Mouse (Mus musculus) mouse embryonic stem cell (cell line): ENCODE measurements around the gene Camsap2.

ENCODE experiments used
- in situ Hi-C, 2 experiments: fragments of 300-500 bp; cut with MboI; formaldehyde crosslinking; loops; 1 replicate in 1 of 2; 3 replicates in 1 of 2; pipeline ENCODE4 v1.14.3; 2019 to 2020; ENCODE audit warnings: low sequenced_read_pairs in 2 of 2, low pct_unique_long_range_greater_than_20kb in 1 of 2, mixed read lengths in 1 of 2; ENCODE audit not compliant: unreplicated experiment in 1 of 2

The Camsap2 gene

GRCm38 (mm10) chr1:136268224-136268623, 77.7 kb downstream of the Camsap2 start:
- in situ Hi-C loops, result no loop called here

DNA sequence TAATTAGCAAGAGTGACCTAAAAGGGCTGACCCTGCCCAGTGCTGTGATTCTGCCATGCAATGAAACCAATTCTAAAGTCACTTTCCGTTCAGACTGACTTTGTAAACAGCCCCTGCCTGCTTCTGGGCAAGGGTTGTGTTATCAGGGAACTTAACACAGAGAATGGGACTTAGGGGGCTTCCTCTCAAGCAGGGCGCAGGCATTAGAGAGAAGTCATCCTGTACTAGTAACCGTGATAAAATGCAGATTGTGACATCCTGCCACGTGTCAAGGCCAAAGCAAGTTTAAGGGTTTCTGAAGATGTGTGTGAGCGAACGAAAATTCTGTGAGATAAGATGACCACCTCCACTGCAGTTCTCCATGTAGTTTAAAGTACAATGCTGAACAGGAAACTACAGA, 79.8 kb downstream of the Camsap2 start:
- in situ Hi-C loops, result no loop called here

DNA sequence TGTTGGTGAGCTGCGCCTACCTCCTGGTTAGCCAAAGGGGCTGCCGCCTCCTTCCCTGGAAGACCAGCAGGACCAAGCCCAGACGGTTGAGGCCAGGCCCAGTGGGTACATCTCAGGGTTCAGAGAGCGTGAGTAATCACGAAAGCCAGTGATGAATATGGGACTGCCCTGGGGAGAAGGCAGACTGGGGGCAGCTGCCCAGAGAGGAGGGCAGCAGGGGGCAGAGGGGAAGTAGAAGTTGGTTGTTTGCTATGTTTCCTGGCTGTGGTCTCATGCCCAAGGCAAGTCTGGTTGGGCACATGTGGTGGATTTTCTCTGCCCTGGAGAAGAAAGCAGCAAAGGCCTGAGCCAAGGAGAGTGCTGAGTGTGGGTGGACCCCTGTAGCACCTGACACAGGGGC, 82.5 kb downstream of the Camsap2 start:
- in situ Hi-C loops, result no loop called here

GRCm38 (mm10) chr1:136260635-136261238, 85.2 kb downstream of the Camsap2 start, which contains the start of gene Gpr25:
Gpr25 (minus strand) TSS chr1:136260873.
- in situ Hi-C loops, result no loop called here

DNA sequence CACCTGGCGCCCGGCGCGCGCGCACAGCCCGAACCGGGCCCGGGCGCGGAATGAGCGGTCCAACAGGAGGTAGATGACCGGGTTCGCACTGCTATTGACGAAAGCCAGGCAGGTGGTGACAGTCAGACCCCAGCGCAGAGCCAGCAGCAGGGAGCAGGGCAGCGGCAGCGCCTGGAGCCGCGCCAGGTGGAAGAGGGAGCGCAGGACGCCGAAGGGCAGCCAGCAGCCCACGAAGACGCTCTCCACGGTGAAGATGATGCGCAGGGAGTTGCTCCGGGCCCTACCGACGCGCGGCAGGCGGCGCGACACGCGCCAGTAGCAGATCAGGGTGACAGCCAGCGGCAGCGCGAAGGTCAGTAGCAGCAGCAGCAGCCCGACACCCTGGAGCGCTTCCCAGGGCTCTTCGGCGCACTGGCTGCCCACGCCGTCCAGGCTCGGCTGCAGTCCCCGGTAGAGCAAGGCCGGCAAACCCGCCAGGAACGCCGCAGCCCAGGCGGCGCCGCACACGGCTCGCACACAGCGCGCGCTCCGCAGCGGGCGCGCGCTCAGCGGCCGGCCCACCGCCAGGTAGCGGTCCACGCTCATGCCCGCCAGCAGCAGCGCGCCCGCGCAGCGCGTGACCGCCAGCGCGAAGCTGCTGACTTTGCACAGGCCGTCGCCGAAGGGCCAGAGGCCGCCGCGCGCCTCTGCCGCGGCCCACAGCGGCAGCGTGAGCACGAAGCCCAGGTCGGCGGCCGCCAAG, 85.8 kb downstream of the Camsap2 start:
- in situ Hi-C loops, result no loop called here

DNA sequence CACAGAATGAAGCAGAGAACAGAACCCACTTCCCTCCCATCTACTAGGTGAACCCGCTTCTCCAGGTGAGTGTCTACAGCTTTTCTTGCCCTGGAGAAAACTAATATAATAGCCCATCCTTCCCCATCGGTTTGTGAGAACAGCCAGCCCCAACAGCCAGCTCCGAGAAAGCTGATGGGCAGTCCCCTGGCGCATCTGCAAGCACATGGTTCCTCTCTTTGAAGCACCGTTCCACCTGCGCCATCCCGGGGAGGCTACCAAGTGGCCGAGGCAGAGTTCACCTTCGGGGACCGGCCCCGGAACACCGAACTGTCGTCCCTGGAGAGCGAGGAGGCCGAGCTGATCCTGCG, 86.4 kb downstream of the Camsap2 start:
- in situ Hi-C loops, result no loop called here

GRCm38 (mm10) chr1:136258495-136258894, 87.4 kb downstream of the Camsap2 start:
- in situ Hi-C loops, result no loop called here

DNA sequence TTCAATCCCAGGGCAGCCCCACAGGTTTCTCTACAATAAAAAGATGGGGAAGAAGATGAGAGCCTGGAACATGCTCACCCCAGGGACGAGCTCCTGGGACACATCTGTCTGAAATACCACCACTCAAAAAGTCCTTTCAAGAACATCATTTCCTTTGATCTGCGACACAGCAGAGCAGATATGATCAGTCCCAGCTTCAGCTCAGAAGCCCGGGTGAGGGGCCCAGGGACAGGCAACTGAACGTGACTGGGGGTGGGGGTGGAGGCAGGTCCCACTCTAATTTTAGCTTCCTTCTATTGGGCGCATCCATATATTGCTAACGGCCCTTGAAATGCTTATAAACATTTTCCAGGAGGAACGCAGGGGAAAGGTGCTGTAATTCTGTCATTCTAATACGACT, 90.2 kb downstream of the Camsap2 start:
- in situ Hi-C loops, result no loop called here

- in situ Hi-C loops, result no loop called here
These were observed 90.7 kb downstream of the Camsap2 start for GRCm38 (mm10) chr1:136255174-136255573.

DNA sequence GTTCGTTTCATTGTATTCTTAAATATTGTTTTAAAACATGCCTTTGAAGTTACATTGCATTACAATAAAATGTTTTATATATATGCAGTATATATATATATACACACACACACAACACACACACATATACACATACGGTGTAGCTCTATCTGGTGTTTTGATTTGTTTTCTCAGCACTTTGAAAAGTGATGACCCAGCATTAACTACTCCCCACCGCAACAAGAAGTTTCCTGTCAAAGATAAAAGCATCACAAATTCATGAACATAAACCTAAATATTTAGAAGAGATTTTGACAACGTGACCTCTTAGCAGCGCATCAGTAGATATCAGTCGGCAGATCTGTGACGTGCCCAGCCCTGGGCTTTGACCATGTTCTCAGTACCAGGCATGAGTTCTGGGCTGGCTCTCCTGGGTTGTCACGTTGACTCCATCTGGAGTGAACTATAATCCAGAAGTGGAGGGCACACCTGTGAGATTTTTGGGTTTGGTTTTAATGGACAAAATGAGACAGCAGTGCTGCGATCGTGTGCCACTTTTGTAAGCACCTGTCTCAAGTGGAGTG, 91.3 kb downstream of the Camsap2 start:
- in situ Hi-C loops, result no loop called here

GRCm38 (mm10) chr1:136253472-136253871, 92.4 kb downstream of the Camsap2 start:
- in situ Hi-C loops, result no loop called here

DNA sequence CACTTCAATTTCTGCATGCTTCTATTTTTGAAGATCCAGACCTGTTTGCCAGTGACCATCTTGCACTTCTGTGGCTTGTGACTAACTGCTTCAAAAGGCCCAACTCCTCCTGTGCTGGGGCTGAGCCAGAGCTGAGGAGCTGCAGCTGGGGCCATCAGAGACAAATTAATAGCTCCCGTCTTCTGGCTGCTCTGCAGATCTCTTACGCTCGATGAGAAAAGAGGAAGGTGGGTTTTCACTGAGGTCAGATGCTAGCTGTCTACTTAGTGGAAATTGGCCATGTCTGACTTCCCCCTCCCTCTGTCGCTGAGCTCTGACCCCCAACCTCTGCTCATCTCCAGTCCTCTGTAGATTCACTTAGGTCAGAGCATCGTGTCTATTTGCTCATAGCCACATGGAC, 96.2 kb downstream of the Camsap2 start:
- in situ Hi-C loops, result no loop called here

DNA sequence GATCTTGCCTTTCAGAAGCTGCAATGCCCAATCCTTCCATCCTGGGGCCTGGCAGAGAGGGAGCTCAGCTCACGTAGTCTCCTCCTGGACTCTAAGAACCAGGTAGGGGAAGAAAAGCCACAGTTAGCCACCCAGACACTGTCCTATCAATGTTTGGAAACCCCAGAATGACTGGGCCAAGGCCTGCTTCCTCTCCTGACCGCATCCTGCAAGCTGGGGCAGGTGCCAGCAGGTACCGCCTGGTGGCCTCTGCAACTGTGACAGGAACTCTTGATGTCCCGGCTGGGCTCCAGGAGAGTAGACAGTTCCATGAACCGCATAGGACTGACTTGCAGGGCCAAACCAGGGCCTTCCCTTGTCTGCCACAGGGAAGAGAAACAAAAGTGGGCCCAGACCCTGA, 98.5 kb downstream of the Camsap2 start:
- in situ Hi-C loops, result no loop called here

GRCm38 (mm10) chr1:136244469-136244868, 101.4 kb downstream of the Camsap2 start:
- in situ Hi-C loops, result no loop called here

DNA sequence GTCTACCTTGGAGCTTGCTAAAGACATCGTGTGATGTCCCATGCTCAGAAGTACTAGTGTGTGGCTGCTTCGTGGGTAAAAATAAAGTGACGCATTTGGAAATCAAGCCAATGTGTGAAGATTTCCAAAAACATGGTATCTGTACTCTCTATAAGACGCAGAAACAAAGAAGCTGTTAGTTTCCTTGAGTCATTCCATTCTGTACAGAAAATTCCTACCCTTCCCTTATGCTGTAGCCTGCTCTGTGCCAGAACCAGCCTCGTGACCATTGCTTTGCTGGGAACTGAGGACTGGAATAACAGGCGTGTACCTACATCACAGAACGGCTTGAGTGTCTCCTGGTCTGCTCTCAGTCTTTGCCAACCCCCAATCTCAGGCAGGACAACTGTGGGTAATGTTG, 104.1 kb downstream of the Camsap2 start:
- in situ Hi-C loops, result no loop called here

DNA sequence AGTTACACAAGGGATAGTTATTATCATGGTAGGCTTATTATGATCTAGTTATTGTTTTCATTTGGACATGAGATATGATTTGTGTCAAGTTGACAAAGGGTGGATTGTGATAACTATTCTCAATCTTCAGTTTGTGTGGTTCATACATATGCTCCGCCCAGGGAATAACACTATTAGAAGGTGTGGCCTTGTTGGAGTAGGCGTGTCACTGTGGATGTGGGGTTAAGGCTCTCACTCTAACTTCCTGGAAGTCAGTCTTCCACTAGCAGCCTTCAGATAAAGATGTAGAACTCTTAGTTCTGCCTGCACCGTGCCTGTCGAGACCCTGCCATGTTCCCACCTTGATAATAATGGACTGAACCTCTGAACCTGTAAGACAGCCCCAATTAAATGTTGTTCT, 107.4 kb downstream of the Camsap2 start:
- in situ Hi-C loops, result no loop called here

GRCm38 (mm10) chr1:136234595-136235092, 111.3 kb downstream of the Camsap2 start:
- in situ Hi-C loops, result no loop called here

- in situ Hi-C loops, result no loop called here
These were observed 111.9 kb downstream of the Camsap2 start, which contains the start of gene Inava for GRCm38 (mm10) chr1:136233892-136234594. Inava (minus strand) TSS chr1:136234264.
